Mouse (Mus musculus): ENCODE data around the gene Cfap161. TPM values are rescaled to one million over a fixed set of nuclear protein-coding genes. Genes with fewer than 3 reads are reported as not detected.

Cfap161 gene
- polyA plus RNA-seq, 1 experiment from 2014 or later: 4.3 TPM

- Histone ChIP-seq H3K36me3 (ENCODE audit: control insufficient read depth, insufficient read depth, low read length) (no peaks in the 10 kb centered on the region), H3K27me3 (replicated peaks; ENCODE audit: control insufficient read depth, insufficient read depth, low read length) (no peaks in the 10 kb centered on the region), H3K4me2 (ENCODE audit: low read depth, low read length) (no peak overlapping the region), H3K9me3 (ENCODE audit: control insufficient read depth, low read length) (no peaks in the 10 kb centered on the region), H3K9ac (ENCODE audit: low read depth, low read length) (no peak overlapping the region), H3K4me3 (ENCODE audit: low read depth, low read length) (no peak overlapping the region), H3K4me1 (ENCODE audit: control insufficient read depth, insufficient read depth, low read length) (peaks cover 32% of the 10 kb centered on the region), H3K27ac (replicated peaks; ENCODE audit: low read depth, low read length) (no peak overlapping the region)
- no peak for DNase-seq (ENCODE audit: low spot score)
- ATAC-seq (ENCODE audit: low read depth): no peak
- WGBS: 93% methylated on average over 5 of the region's 5 CpGs
Observed at GRCm38 (mm10) chr7:83816886-83817285, 22.2 kb upstream of the Cfap161 start.

GRCm38 (mm10) chr7:83815646-83816045, 21.0 kb upstream of the Cfap161 start:
- no peak overlapping the region for H3K9ac ChIP-seq (ENCODE audit: low read depth, low read length)
- no peak overlapping the region for H3K4me3 ChIP-seq (ENCODE audit: low read depth, low read length)
- DNase-seq (ENCODE audit: low spot score) (no peak), ATAC-seq (ENCODE audit: low read depth) (no peak)
- no peaks in the 10 kb centered on the region for H3K36me3 ChIP-seq (ENCODE audit: control insufficient read depth, insufficient read depth, low read length)
- H3K9me3 ChIP-seq (ENCODE audit: control insufficient read depth, low read length): no peaks in the 10 kb centered on the region
- H3K4me2 ChIP-seq (ENCODE audit: low read depth, low read length): no peak overlapping the region
- H3K27ac ChIP-seq (replicated peaks; ENCODE audit: low read depth, low read length): no peak overlapping the region
- H3K4me1 ChIP-seq (ENCODE audit: control insufficient read depth, insufficient read depth, low read length): peaks cover 45% of the 10 kb centered on the region
- no peaks in the 10 kb centered on the region for H3K27me3 ChIP-seq (replicated peaks; ENCODE audit: control insufficient read depth, insufficient read depth, low read length)
- WGBS: 61% methylated on average over 1 of the region's 1 CpGs

GRCm38 (mm10) chr7:83813993-83814392, 19.3 kb upstream of the Cfap161 start:
- Histone ChIP-seq H3K27me3 (replicated peaks; ENCODE audit: control insufficient read depth, insufficient read depth, low read length) (no peaks in the 10 kb centered on the region), H3K4me3 (ENCODE audit: low read depth, low read length) (no peak overlapping the region), H3K36me3 (ENCODE audit: control insufficient read depth, insufficient read depth, low read length) (no peaks in the 10 kb centered on the region), H3K9ac (ENCODE audit: low read depth, low read length) (0 out of 2 replicates have a peak overlapping the region, but pooled peaks have one; percentile 21), H3K4me2 (ENCODE audit: low read depth, low read length) (peak overlapping the region; percentile 22), H3K27ac (replicated peaks; ENCODE audit: low read depth, low read length) (peak overlapping the region; percentile 90), H3K9me3 (ENCODE audit: control insufficient read depth, low read length) (no peaks in the 10 kb centered on the region), H3K4me1 (ENCODE audit: control insufficient read depth, insufficient read depth, low read length) (peaks cover 60% of the 10 kb centered on the region)
- ATAC-seq (ENCODE audit: low read depth): peak; percentile 87
- WGBS: 3% methylated on average over 4 of the region's 4 CpGs
- peak; percentile 91 for DNase-seq (ENCODE audit: low spot score)

- Histone ChIP-seq H3K4me2 (ENCODE audit: low read depth, low read length) (peak overlapping the region; percentile 22), H3K27me3 (replicated peaks; ENCODE audit: control insufficient read depth, insufficient read depth, low read length) (no peaks in the 10 kb centered on the region), H3K27ac (replicated peaks; ENCODE audit: low read depth, low read length) (peak overlapping the region; percentile 90), H3K9ac (ENCODE audit: low read depth, low read length) (0 out of 2 replicates have a peak overlapping the region, but pooled peaks have one; percentile 21), H3K4me3 (ENCODE audit: low read depth, low read length) (no peak overlapping the region), H3K9me3 (ENCODE audit: control insufficient read depth, low read length) (no peaks in the 10 kb centered on the region), H3K36me3 (ENCODE audit: control insufficient read depth, insufficient read depth, low read length) (no peaks in the 10 kb centered on the region), H3K4me1 (ENCODE audit: control insufficient read depth, insufficient read depth, low read length) (peaks cover 60% of the 10 kb centered on the region)
- 3% methylated on average over 3 of the region's 3 CpGs for WGBS
- no peak for DNase-seq (ENCODE audit: low spot score)
- ATAC-seq (ENCODE audit: low read depth): 0 out of 2 replicates have a peak, but pooled peaks have one; percentile 13
Observed at GRCm38 (mm10) chr7:83813465-83813864, 18.8 kb upstream of the Cfap161 start.

GRCm38 (mm10) chr7:83813016-83813415, 18.3 kb upstream of the Cfap161 start:
- H3K36me3 ChIP-seq (ENCODE audit: control insufficient read depth, insufficient read depth, low read length): no peaks in the 10 kb centered on the region
- H3K27me3 ChIP-seq (replicated peaks; ENCODE audit: control insufficient read depth, insufficient read depth, low read length): no peaks in the 10 kb centered on the region
- WGBS: 41% methylated on average over 2 of the region's 6 CpGs
- no peaks in the 10 kb centered on the region for H3K9me3 ChIP-seq (ENCODE audit: control insufficient read depth, low read length)
- peaks cover 60% of the 10 kb centered on the region for H3K4me1 ChIP-seq (ENCODE audit: control insufficient read depth, insufficient read depth, low read length)
- ATAC-seq (ENCODE audit: low read depth): no peak
- no peak overlapping the region; the same call in 1 of the 2 replicates for H3K4me2 ChIP-seq (ENCODE audit: low read depth, low read length)
- DNase-seq (ENCODE audit: low spot score): no peak
- no peak overlapping the region for H3K9ac ChIP-seq (ENCODE audit: low read depth, low read length)
- peak overlapping the region; percentile 90 for H3K27ac ChIP-seq (replicated peaks; ENCODE audit: low read depth, low read length)
- no peak overlapping the region for H3K4me3 ChIP-seq (ENCODE audit: low read depth, low read length)

GRCm38 (mm10) chr7:83812581-83812980, 17.9 kb upstream of the Cfap161 start:
- ATAC-seq (ENCODE audit: low read depth): no peak
- WGBS: 60% methylated on average over 10 of the region's 10 CpGs
- Histone ChIP-seq H3K9ac (ENCODE audit: low read depth, low read length) (no peak overlapping the region), H3K4me3 (ENCODE audit: low read depth, low read length) (no peak overlapping the region), H3K9me3 (ENCODE audit: control insufficient read depth, low read length) (no peaks in the 10 kb centered on the region), H3K4me2 (ENCODE audit: low read depth, low read length) (no peak overlapping the region), H3K27me3 (replicated peaks; ENCODE audit: control insufficient read depth, insufficient read depth, low read length) (no peaks in the 10 kb centered on the region), H3K4me1 (ENCODE audit: control insufficient read depth, insufficient read depth, low read length) (peaks cover 60% of the 10 kb centered on the region), H3K36me3 (ENCODE audit: control insufficient read depth, insufficient read depth, low read length) (no peaks in the 10 kb centered on the region), H3K27ac (replicated peaks; ENCODE audit: low read depth, low read length) (peak overlapping the region; percentile 90)
- no peak for DNase-seq (ENCODE audit: low spot score)

GRCm38 (mm10) chr7:83811916-83812315, 17.2 kb upstream of the Cfap161 start:
- no peak overlapping the region for H3K4me2 ChIP-seq (ENCODE audit: low read depth, low read length)
- H3K9ac ChIP-seq (ENCODE audit: low read depth, low read length): no peak overlapping the region
- no peak overlapping the region for H3K4me3 ChIP-seq (ENCODE audit: low read depth, low read length)
- H3K36me3 ChIP-seq (ENCODE audit: control insufficient read depth, insufficient read depth, low read length): no peaks in the 10 kb centered on the region
- peak; percentile 71 for DNase-seq (ENCODE audit: low spot score)
- peaks cover 60% of the 10 kb centered on the region for H3K4me1 ChIP-seq (ENCODE audit: control insufficient read depth, insufficient read depth, low read length)
- ATAC-seq (ENCODE audit: low read depth): no peak; the same call in 1 of the 2 replicates
- no peaks in the 10 kb centered on the region for H3K9me3 ChIP-seq (ENCODE audit: control insufficient read depth, low read length)
- H3K27me3 ChIP-seq (replicated peaks; ENCODE audit: control insufficient read depth, insufficient read depth, low read length): no peaks in the 10 kb centered on the region
- H3K27ac ChIP-seq (replicated peaks; ENCODE audit: low read depth, low read length): peak overlapping the region; percentile 90
- 51% methylated on average over 8 of the region's 8 CpGs for WGBS

GRCm38 (mm10) chr7:83811461-83811860, 16.8 kb upstream of the Cfap161 start:
- 81% methylated on average over 4 of the region's 4 CpGs for WGBS
- Histone ChIP-seq H3K4me1 (ENCODE audit: control insufficient read depth, insufficient read depth, low read length) (peaks cover 60% of the 10 kb centered on the region), H3K4me2 (ENCODE audit: low read depth, low read length) (no peak overlapping the region)

More at GRCm38 (mm10) chr7:83811461-83811860, 16.8 kb upstream of the Cfap161 start:
- Histone ChIP-seq H3K36me3 (ENCODE audit: control insufficient read depth, insufficient read depth, low read length) (no peaks in the 10 kb centered on the region), H3K9me3 (ENCODE audit: control insufficient read depth, low read length) (no peaks in the 10 kb centered on the region), H3K4me3 (ENCODE audit: low read depth, low read length) (no peak overlapping the region), H3K27ac (replicated peaks; ENCODE audit: low read depth, low read length) (peak overlapping the region; percentile 62), H3K9ac (ENCODE audit: low read depth, low read length) (no peak overlapping the region), H3K27me3 (replicated peaks; ENCODE audit: control insufficient read depth, insufficient read depth, low read length) (no peaks in the 10 kb centered on the region)
- DNase-seq (ENCODE audit: low spot score): no peak
- ATAC-seq (ENCODE audit: low read depth): no peak
